Mouse (Mus musculus): ENCODE results near the gene Ascc1. TPM values are rescaled to one million over a fixed set of nuclear protein-coding genes. Genes with fewer than 3 reads are reported as not detected.

Gene Ascc1
- total RNA-seq, 2 experiments from 2014 or later = 16.2 to 17.4 TPM

- no peak for DNase-seq (ENCODE audit: low spot score in 2 of 2)
- intact Hi-C loops (cut with DNase I) = no loop called here
These were observed 50.5 kb downstream of the Ascc1 start for GRCm38 (mm10) chr10:60053073-60053472.

GRCm38 (mm10) chr10:60062173-60062572 lies 59.6 kb downstream of the Ascc1 start:
- DNase-seq (ENCODE audit: low spot score in 2 of 2) = no peak
- intact Hi-C loops (cut with DNase I) = no loop called here

GRCm38 (mm10) chr10:60062931-60063330 lies 60.3 kb downstream of the Ascc1 start:
- no peak for DNase-seq (ENCODE audit: low spot score in 2 of 2)
- intact Hi-C loops (cut with DNase I) = no loop called here

GRCm38 (mm10) chr10:60066524-60066923 lies 63.9 kb downstream of the Ascc1 start:
- no peak for DNase-seq (ENCODE audit: low spot score in 2 of 2)

GRCm38 (mm10) chr10:60075159-60075558 lies 72.6 kb downstream of the Ascc1 start:
- intact Hi-C loops (cut with DNase I) = no loop called here
- no peak for DNase-seq (ENCODE audit: low spot score in 2 of 2)

More at GRCm38 (mm10) chr10:60066524-60066923, 63.9 kb downstream of the Ascc1 start:
- intact Hi-C loops (cut with DNase I) = loop anchor here (2.0 to 5.0 kb wide), 2 partner anchors 69 to 174 kb away; no protein-coding TSS in a partner anchor

- intact Hi-C loops (cut with DNase I) = no loop called here
- DNase-seq (ENCODE audit: low spot score in 2 of 2) = no peak
These were observed 74.6 kb downstream of the Ascc1 start for GRCm38 (mm10) chr10:60077226-60077625.

- intact Hi-C loops (cut with DNase I) = no loop called here
- no peak for DNase-seq (ENCODE audit: low spot score in 2 of 2)
These were observed 75.3 kb downstream of the Ascc1 start for GRCm38 (mm10) chr10:60077736-60078560.

- peak in 1 of 2 experiments; percentile 25 for DNase-seq (ENCODE audit: low spot score in 2 of 2)
- intact Hi-C loops (cut with DNase I) = no loop called here
These were observed 75.9 kb downstream of the Ascc1 start for GRCm38 (mm10) chr10:60078561-60078917.

GRCm38 (mm10) chr10:60080171-60080570 lies 77.6 kb downstream of the Ascc1 start:
- intact Hi-C loops (cut with DNase I) = no loop called here
- DNase-seq (ENCODE audit: low spot score in 2 of 2) = no peak

- no peak for DNase-seq (ENCODE audit: low spot score in 2 of 2)
- intact Hi-C loops (cut with DNase I) = no loop called here
These were observed 78.0 kb downstream of the Ascc1 start for GRCm38 (mm10) chr10:60080601-60080981.

- DNase-seq (ENCODE audit: low spot score in 2 of 2) = no peak
- intact Hi-C loops (cut with DNase I) = no loop called here
These were observed 78.6 kb downstream of the Ascc1 start for GRCm38 (mm10) chr10:60080982-60081825.

- intact Hi-C loops (cut with DNase I) = no loop called here
- peak; percentile 26 for DNase-seq (ENCODE audit: low spot score in 2 of 2)
These were observed 79.3 kb downstream of the Ascc1 start for GRCm38 (mm10) chr10:60081905-60082304.

- no peak for DNase-seq (ENCODE audit: low spot score in 2 of 2)
- intact Hi-C loops (cut with DNase I) = no loop called here
These were observed 81.5 kb downstream of the Ascc1 start for GRCm38 (mm10) chr10:60084065-60084464.

- no peak for DNase-seq (ENCODE audit: low spot score in 2 of 2)
- intact Hi-C loops (cut with DNase I) = no loop called here
These were observed 89.7 kb downstream of the Ascc1 start for GRCm38 (mm10) chr10:60092311-60092710.

- intact Hi-C loops (cut with DNase I) = no loop called here
- no peak for DNase-seq (ENCODE audit: low spot score in 2 of 2)
These were observed 91.1 kb downstream of the Ascc1 start for GRCm38 (mm10) chr10:60093751-60094150.

GRCm38 (mm10) chr10:60095558-60095957 lies 93.0 kb downstream of the Ascc1 start:
- DNase-seq (ENCODE audit: low spot score in 2 of 2) = no peak
- intact Hi-C loops (cut with DNase I) = no loop called here

GRCm38 (mm10) chr10:60096302-60096701 lies 93.7 kb downstream of the Ascc1 start:
- DNase-seq (ENCODE audit: low spot score in 2 of 2) = no peak
- intact Hi-C loops (cut with DNase I) = no loop called here

- DNase-seq (ENCODE audit: low spot score in 2 of 2) = no peak
- intact Hi-C loops (cut with DNase I) = no loop called here
These were observed 94.5 kb downstream of the Ascc1 start for GRCm38 (mm10) chr10:60097146-60097545.

GRCm38 (mm10) chr10:60097774-60098173 lies 95.2 kb downstream of the Ascc1 start:
- intact Hi-C loops (cut with DNase I) = no loop called here
- no peak for DNase-seq (ENCODE audit: low spot score in 2 of 2)

GRCm38 (mm10) chr10:60105391-60106145 lies 103.0 kb downstream of the Ascc1 start:
- DNase-seq (ENCODE audit: low spot score in 2 of 2) = no peak
- intact Hi-C loops (cut with DNase I) = loop anchor here (5.0 kb wide), 2 partner anchors 78 to 103 kb away; partner anchors contain the start of genes Anapc16 and Ascc1

Data from left cerebral cortex, postnatal 36 days (tissue).